Mouse (Mus musculus) monocyte, adult 5-6 weeks (primary cell): ENCODE data around the gene Cbx6. TPM values are rescaled to one million over a fixed set of nuclear protein-coding genes. Genes with fewer than 3 reads are reported as not detected.
"Not testable (repeated sequence)": the region's sequence is repeated elsewhere in the genome, so short reads cannot be mapped to it uniquely, and the experiment has no call there.

Source experiments
- ATAC-seq: fragments of 153-309, 156-312 bp; replicated peaks from 2 replicates; pipeline ENCODE4 v1.8.0; 2017; ENCODE audit warnings: mild to moderate bottlenecking; ENCODE audit not compliant: low TSS enrichment, insufficient number of reproducible peaks, severe bottlenecking, poor library complexity, low FRiP score
- total RNA-seq: library from RNA; stranded (forward); fragments of 200-1000, 200-491, 200-594 nt; gene quantifications from 3 replicates; pipeline ENCODE4 v1.2.3, GENCODE M21; 2017

Cbx6 gene
- total RNA-seq, 1 experiment from 2014 or later, result 6.5 TPM

GRCm38 (mm10) chr15:79833251-79834050 lies 1.0 kb downstream of the Cbx6 start:
- no peak for ATAC-seq

GRCm38 (mm10) chr15:79832064-79832900 lies 2.2 kb downstream of the Cbx6 start:
- ATAC-seq, result no peak; the same call in 1 of the 2 replicates

GRCm38 (mm10) chr15:79830388-79830787 lies 4.1 kb downstream of the Cbx6 start:
- peak; percentile 64; the same call in 1 of the 2 replicates for ATAC-seq

- ATAC-seq, result no peak
Measured at GRCm38 (mm10) chr15:79829431-79829830, 5.1 kb downstream of the Cbx6 start.

- no peak for ATAC-seq
Measured at GRCm38 (mm10) chr15:79828366-79829035, 6.0 kb downstream of the Cbx6 start.

GRCm38 (mm10) chr15:79827778-79828210 lies 6.7 kb downstream of the Cbx6 start:
- ATAC-seq, result no peak

- no peak for ATAC-seq
Measured at GRCm38 (mm10) chr15:79827061-79827777, 7.3 kb downstream of the Cbx6 start.

GRCm38 (mm10) chr15:79826221-79826935 lies 8.1 kb downstream of the Cbx6 start:
- no peak for ATAC-seq

GRCm38 (mm10) chr15:79825146-79825825 lies 9.2 kb downstream of the Cbx6 start:
- no peak for ATAC-seq

GRCm38 (mm10) chr15:79823588-79824280 lies 10.8 kb downstream of the Cbx6 start:
- ATAC-seq, result no peak

GRCm38 (mm10) chr15:79822265-79823199 lies 12.0 kb downstream of the Cbx6 start:
- ATAC-seq, result no peak

- ATAC-seq, result no peak
Measured at GRCm38 (mm10) chr15:79818325-79818724, 16.2 kb downstream of the Cbx6 start.

GRCm38 (mm10) chr15:79813666-79814258 lies 20.7 kb downstream of the Cbx6 start:
- no peak for ATAC-seq

- ATAC-seq, result not testable (repeated sequence)
Measured at GRCm38 (mm10) chr15:79812840-79813239, 21.6 kb downstream of the Cbx6 start.

- no peak for ATAC-seq
Measured at GRCm38 (mm10) chr15:79810997-79811396, 23.5 kb downstream of the Cbx6 start.

- no peak for ATAC-seq
Measured at GRCm38 (mm10) chr15:79810061-79810460, 24.4 kb downstream of the Cbx6 start.
